Mouse (Mus musculus) limb, embryonic 13.5 days (tissue): Measurements from ENCODE around the gene Rhbdd1. TPM values are rescaled to one million over a fixed set of nuclear protein-coding genes. Genes with fewer than 3 reads are reported as not detected.
A peak's percentile ranks its signal among the peaks of the same experiment; 100 is the strongest.

Experiments
- ATAC-seq: fragments of 200-750 bp; cut with Nextera tagmentation; 2 replicates; pipeline ENCODE4 v1.8.0; 2017; ENCODE audit warnings: low read depth, moderate number of reproducible peaks, moderate TSS enrichment; ENCODE audit not compliant: low FRiP score
- H3K27ac ChIP-seq: fragments of 300-500 bp; sonication (generic); 2 replicates; pipeline ENCODE4 v1.5.1; 2015; ENCODE audit warnings: inconsistent platforms, mild to moderate bottlenecking, moderate library complexity
- H3K27me3 ChIP-seq: fragments of 300-500 bp; sonication (generic); 2 replicates; pipeline ENCODE4 v1.6.1; 2015; ENCODE audit warnings: mild to moderate bottlenecking, inconsistent platforms
- H3K36me3 ChIP-seq: fragments of 300-500 bp; sonication (generic); 2 replicates; pipeline ENCODE4 v1.6.1; 2015; ENCODE audit warnings: inconsistent platforms, mild to moderate bottlenecking, moderate library complexity
- H3K4me1 ChIP-seq: fragments of 300-500 bp; sonication (generic); 2 replicates; pipeline ENCODE4 v1.6.1; 2015; ENCODE audit warnings: inconsistent platforms
- H3K4me2 ChIP-seq: fragments of 300-500 bp; sonication (generic); replicated peaks from 2 replicates; pipeline ENCODE4 v1.6.1; 2015; ENCODE audit warnings: inconsistent platforms, mild to moderate bottlenecking, moderate library complexity
- H3K4me3 ChIP-seq: fragments of 300-500 bp; sonication (generic); 2 replicates; pipeline ENCODE4 v1.5.1; 2015; ENCODE audit warnings: moderate library complexity, mild to moderate bottlenecking, inconsistent platforms
- H3K9ac ChIP-seq: fragments of 300-500 bp; sonication (generic); 2 replicates; pipeline ENCODE4 v1.6.1; 2015; ENCODE audit warnings: mild to moderate bottlenecking, inconsistent platforms
- H3K9me3 ChIP-seq: fragments of 300-500 bp; sonication (generic); 2 replicates; pipeline ENCODE4 v1.6.1; 2016; ENCODE audit warnings: inconsistent platforms
- WGBS: fragments of 180-500 bp; shearing (Covaris S2); methylation state at CpG from one replicate; pipeline ENCODE4 v1.1.7; 2015; 5-methylcytosine and 5-hydroxymethylcytosine counted together
- polyA plus RNA-seq: library from polyadenylated mRNA; unstranded; fragments of >200 nt; fragmentation: Nextera tagmentation; extraction: Ambion mirVana; gene quantifications from 2 replicates; pipeline ENCODE4 v1.2.1, GENCODE M21; 2015

Rhbdd1 gene
- polyA plus RNA-seq, 1 experiment from 2014 or later = 7.6 TPM

DNA sequence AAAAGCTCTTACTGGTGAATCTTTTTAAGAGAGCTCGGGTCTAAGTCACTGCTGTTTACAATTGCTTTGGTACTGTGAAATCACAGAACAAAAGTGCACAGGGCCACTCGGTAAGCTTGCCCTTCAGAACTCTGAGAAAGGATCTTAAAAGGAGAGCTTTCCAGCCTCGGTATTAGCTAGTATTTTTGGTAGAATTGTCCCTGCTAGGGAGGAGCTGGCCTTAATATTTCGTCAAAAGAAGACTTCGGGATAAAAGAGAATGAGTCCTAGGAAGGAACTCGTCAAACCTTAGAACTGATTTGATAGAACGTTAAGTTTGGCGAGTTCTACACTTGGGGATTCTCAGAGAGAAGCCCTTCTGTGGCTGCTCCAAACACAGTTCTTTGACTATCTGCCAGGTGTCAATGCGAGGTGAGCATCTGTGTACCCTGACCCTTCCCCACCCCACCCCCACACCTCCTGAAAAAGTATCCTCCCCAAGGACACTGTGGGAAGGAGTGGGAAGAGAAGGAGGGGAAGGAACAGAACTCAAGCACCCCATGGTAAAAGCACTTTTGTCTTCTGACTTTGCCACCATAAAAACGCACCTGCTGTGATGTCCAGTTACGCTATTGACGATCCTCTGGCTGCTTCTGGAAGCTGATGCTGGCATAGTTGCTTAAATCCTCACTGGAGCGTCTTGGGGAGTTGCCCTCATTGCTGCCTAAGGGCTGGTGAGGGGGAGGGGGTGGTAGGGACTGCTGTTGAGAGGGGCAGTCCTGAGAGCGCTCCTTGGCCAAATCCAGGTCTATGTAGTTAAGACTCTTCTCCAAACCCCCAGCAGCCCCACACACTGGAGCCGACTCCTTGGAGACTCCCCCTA, 29.8 kb upstream of the Rhbdd1 start:
- Histone ChIP-seq H3K4me2 (peak overlapping the region; percentile 92), H3K4me3 (peak overlapping the region; percentile 75), H3K9ac (peak overlapping the region; percentile 61), H3K36me3 (peaks cover 31% of the 10 kb centered on the region), H3K4me1 (peaks cover 53% of the 10 kb centered on the region), H3K9me3 (peaks cover 5% of the 10 kb centered on the region; the same call in 1 of the 2 replicates), H3K27me3 (no peaks in the 10 kb centered on the region), H3K27ac (peak overlapping the region; percentile 52; the same call in 1 of the 2 replicates)
- no peak for ATAC-seq
- 22% methylated on average over 15 of the region's 15 CpGs for WGBS

DNA sequence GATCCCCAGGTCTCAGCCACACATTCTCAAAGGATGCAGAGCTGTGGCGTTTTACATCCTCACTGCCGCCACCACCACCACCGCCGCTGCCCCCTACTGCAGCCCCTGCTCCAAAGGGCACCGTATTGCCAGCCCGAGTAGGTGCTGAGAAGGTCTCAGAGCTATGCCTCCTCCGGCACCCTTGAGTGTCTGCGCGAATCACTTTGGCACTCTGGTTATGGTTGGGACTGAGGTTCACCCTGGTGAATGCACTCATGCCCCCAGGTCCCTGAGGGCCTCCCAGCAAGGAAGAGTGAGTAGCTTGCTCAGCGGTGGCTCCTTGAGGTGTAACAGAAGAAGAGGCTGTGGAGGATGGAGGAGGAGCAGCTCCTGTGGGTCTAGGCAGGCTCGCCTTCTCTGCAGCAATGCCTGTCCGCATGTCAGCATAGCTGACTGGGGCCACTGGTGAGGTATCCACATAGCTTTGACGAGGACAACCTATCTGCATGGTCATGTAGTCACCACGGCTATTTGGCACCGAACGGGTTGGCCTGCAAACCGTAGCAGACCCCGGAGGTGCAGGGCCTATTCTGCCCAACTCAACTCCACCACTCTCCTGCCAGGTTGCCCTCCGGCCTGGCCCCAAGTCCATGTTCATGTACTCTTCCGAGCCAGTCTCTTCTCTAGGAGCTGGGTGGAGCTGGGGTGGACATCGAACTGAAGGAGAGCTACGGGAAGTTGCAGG, 29.0 kb upstream of the Rhbdd1 start:
- Histone ChIP-seq H3K27ac (peak overlapping the region; percentile 52; the same call in 1 of the 2 replicates), H3K4me3 (peak overlapping the region; percentile 75), H3K4me1 (peaks cover 50% of the 10 kb centered on the region), H3K9ac (peak overlapping the region; percentile 61), H3K36me3 (peaks cover 26% of the 10 kb centered on the region), H3K9me3 (peaks cover 5% of the 10 kb centered on the region; the same call in 1 of the 2 replicates), H3K4me2 (peak overlapping the region; percentile 92), H3K27me3 (no peaks in the 10 kb centered on the region)
- 71% methylated on average over 22 of the region's 22 CpGs for WGBS
- no peak for ATAC-seq

DNA sequence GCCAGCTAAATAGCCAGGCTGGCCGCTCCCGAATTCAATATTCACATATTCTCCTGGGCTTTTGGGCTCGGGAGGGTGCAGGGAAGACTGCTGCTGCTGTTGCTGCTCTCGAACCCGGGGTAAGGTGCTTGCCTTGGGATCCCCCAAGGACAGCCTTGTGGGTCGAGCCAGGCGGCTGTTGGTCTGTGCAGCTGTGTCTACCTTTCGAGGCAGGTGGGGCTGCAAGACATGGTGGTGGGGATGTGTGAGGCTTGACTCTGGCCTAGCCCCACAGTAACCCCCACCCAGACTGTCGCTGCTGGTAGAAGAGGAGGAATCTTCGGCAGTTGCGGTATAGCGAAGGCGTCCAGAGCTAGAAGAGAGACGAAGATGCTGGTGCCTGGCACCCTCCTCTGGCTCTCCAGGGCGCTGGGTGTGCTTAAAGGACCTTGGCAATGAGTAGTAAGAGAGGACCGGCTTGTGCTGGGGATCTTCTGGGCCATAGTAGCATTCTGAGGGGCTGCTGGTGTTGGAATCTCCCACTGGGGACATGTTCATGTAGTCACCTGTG, 28.4 kb upstream of the Rhbdd1 start:
- 88% methylated on average over 16 of the region's 16 CpGs for WGBS
- peaks cover 5% of the 10 kb centered on the region; the same call in 1 of the 2 replicates for H3K9me3 ChIP-seq
- peak overlapping the region; percentile 52; the same call in 1 of the 2 replicates for H3K27ac ChIP-seq
- peaks cover 26% of the 10 kb centered on the region for H3K36me3 ChIP-seq
- H3K4me3 ChIP-seq = peak overlapping the region; percentile 75
- H3K9ac ChIP-seq = peak overlapping the region; percentile 61
- H3K4me2 ChIP-seq = peak overlapping the region; percentile 92
- ATAC-seq = no peak
- peaks cover 47% of the 10 kb centered on the region for H3K4me1 ChIP-seq
- H3K27me3 ChIP-seq = no peaks in the 10 kb centered on the region

DNA sequence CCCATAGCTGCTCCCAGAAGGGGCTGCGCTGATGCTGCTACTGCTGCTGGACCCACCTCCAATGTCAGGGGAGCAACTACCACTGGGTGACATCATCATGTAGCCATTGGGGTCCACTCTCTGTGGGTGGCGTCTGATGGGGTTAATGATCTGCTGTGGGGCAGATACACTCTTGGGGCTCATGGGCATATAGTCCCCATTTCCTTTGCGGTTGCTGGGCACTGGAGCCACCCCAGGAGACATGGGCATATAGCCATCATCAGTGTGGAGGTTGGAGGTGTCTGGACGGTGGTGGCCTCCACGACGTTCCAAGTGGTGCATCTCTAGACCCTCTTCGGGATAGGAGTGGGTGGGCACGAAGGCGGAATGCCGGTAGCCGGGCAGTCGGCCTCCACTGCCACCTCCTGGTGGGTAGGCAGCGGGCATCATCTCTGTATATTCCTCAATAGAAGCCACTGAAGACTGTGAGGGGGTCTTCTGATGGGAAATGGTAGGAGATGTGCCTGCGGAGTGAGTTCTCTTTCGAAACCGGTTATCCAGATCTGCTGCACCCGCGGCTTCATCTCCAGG, 27.7 kb upstream of the Rhbdd1 start:
- Histone ChIP-seq H3K27me3 (no peaks in the 10 kb centered on the region), H3K4me3 (peak overlapping the region; percentile 75), H3K36me3 (peaks cover 26% of the 10 kb centered on the region), H3K4me1 (peaks cover 46% of the 10 kb centered on the region), H3K9ac (peak overlapping the region; percentile 84; the same call in 1 of the 2 replicates), H3K27ac (no peak overlapping the region), H3K9me3 (peaks cover 5% of the 10 kb centered on the region; the same call in 1 of the 2 replicates), H3K4me2 (peak overlapping the region; percentile 92)
- ATAC-seq = no peak
- 94% methylated on average over 18 of the region's 18 CpGs for WGBS

DNA sequence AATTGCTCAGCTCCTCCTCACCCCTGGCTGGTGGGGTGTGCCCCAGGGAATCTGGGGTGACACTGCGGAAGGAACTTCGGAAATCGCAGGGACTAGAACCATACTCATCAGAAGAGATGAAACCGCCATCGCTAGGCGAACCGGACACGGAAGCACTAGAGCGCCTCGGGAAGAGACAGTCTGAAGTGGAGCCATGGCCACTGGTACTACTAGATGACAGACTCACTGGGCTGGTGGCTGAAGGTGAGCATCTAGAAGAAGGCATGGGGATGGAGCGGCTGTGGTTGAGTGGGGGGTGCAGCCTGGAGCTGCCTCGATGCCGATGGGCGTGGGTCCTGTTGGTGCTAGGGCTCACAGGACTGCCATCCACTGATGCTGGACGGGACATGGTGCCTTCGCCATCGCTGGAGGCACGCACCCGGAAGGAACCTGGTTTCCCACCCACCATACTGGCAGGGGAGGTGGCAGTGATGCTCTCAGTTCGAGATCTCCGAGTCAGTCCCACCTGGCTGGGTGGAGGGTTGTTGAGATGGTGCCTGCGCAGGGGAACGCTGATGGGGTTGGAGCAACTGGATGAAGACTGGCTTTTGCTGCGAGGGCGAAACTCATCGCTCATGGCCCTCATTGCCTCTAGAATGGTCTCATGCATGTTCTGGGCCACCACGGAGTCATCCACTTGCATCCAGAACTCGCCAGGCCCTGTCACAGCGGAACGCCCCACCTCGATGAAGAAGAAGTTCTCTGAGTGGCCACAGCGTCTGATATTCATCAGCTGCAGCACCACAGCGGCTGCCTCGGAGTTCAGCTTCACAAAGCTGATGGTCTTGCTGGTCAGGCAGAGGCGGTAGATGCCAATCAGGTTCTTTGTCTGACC, 26.9 kb upstream of the Rhbdd1 start:
- peaks cover 46% of the 10 kb centered on the region for H3K4me1 ChIP-seq
- peaks cover 5% of the 10 kb centered on the region; the same call in 1 of the 2 replicates for H3K9me3 ChIP-seq
- H3K4me3 ChIP-seq = peak overlapping the region; percentile 75
- 69% methylated on average over 35 of the region's 35 CpGs for WGBS
- H3K27me3 ChIP-seq = no peaks in the 10 kb centered on the region
- H3K9ac ChIP-seq = peak overlapping the region; percentile 84
- peak overlapping the region; percentile 97 for H3K27ac ChIP-seq
- ATAC-seq = no peak
- H3K36me3 ChIP-seq = peaks cover 26% of the 10 kb centered on the region
- peak overlapping the region; percentile 92 for H3K4me2 ChIP-seq

DNA sequence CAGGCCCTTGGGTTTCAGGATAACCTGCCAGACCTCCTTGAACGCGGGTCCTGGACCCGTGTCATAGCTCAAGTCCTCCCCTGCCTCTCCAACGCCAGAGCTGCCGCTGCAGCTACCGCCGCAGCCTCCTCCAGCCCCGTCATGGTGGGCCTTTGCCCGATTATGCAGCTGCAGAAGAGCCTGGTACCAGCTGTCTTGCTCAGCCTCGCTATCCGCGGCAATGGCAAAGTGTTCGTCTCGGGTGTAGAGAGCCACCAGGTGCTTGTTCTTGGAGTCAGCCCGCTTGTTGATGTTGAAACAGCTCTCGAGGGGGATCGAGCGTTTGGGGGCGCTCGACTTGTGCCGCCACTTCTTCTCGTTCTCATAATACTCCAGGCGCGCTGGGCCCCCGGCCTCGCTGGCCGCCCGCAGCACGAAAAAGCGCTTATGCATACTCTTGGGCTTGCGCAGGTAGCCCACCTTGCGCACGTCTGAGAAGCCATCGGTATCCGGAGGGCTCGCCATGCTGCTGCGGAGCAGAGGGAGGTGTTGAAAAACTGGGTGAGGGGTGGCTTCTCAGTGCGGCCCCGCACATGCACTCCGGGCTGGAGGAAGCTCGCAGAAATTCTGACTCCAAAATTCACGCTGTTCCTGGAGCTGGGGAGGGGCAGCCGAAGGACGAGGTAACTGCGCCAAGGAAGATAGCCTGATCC, 26.1 kb upstream of the Rhbdd1 start:
- H3K4me1 ChIP-seq = peaks cover 46% of the 10 kb centered on the region
- peaks cover 5% of the 10 kb centered on the region; the same call in 1 of the 2 replicates for H3K9me3 ChIP-seq
- ATAC-seq = no peak
- H3K27ac ChIP-seq = peak overlapping the region; percentile 97
- H3K36me3 ChIP-seq = peaks cover 26% of the 10 kb centered on the region
- H3K4me2 ChIP-seq = peak overlapping the region; percentile 92
- H3K4me3 ChIP-seq = peak overlapping the region; percentile 75
- H3K27me3 ChIP-seq = no peaks in the 10 kb centered on the region
- peak overlapping the region; percentile 84 for H3K9ac ChIP-seq
- WGBS = under 1% methylated on average over 45 of the region's 45 CpGs

DNA sequence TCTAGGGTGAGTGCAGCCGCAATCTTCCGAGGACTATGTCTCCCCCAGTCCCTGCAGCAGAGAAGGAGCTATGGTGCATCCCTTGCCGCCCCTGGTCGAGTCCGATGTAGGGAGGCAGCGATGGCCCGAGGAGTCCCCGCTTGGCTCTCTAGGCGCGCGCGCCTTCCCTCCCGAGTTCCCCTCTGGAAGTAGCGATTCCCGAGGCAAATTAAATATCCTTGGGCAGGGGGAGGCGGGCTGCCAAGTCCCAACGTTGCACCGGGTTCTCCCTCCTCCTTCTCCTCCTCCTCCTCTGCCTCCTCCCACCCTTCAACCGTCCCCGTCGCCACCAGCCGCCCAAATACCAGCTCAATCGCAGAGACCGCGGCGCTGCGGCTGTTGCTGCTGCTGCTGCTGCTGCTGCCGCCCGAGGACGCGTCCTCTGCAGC, 25.5 kb upstream of the Rhbdd1 start:
- 0% methylated on average over 31 of the region's 31 CpGs for WGBS
- Histone ChIP-seq H3K27ac (peak overlapping the region; percentile 97), H3K4me2 (peak overlapping the region; percentile 92), H3K4me3 (peak overlapping the region; percentile 75), H3K9me3 (peaks cover 5% of the 10 kb centered on the region; the same call in 1 of the 2 replicates), H3K4me1 (peaks cover 43% of the 10 kb centered on the region), H3K9ac (peak overlapping the region; percentile 84), H3K36me3 (peaks cover 26% of the 10 kb centered on the region), H3K27me3 (no peaks in the 10 kb centered on the region)
- peak; percentile 26; the same call in 1 of the 2 replicates for ATAC-seq

DNA sequence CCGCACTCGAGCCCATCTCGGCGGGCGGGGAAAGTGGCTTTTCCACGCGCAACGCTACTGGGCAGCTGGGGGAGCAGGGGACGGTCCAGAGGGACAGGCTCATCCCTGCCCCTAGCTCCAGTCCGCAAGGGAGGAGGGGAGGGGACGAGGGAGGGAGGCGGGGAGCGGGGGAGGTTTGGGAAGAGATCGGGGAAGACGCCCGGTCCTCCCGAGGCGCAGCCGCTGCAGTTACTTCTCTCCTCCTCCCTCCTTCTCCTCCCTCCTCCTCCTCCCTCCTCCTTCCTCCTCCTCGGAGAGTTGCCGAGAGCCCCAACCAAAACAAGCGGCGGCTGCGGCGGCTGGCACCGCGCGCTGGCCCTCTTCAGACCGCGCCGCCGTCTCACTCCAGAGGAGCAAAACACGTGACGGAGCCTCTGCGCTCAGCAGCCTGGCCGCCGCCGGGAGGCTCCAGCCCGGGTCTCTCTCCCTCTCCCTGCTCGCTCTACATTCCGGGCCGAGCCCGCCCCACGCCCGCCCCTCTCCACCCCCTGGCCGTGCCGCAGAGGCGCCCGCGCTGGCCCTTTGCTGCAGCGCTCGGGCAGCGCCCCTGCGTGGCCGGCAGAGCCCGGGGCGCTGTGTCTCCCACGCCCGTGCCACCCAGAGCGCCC, 25.0 kb upstream of the Rhbdd1 start, which contains the start of gene Irs1:
Gene Irs1, minus strand, starts transcription at position 266 of the 647 bp plus-strand sequence.
- Histone ChIP-seq H3K9ac (peak within 1 kb of the TSS; percentile 84), H3K9me3 (peaks cover 5% of the 10 kb centered on the region; the same call in 1 of the 2 replicates), H3K36me3 (peaks cover 26% of the 10 kb centered on the region), H3K27me3 (no peaks in the 10 kb centered on the region), H3K4me2 (peak within 1 kb of the TSS; percentile 92), H3K4me1 (peaks cover 43% of the 10 kb centered on the region), H3K4me3 (peak within 1 kb of the TSS; percentile 75), H3K27ac (peak within 1 kb of the TSS; percentile 97)
- WGBS = under 1% methylated on average over 49 of the region's 60 CpGs
- peak; percentile 88 for ATAC-seq

DNA sequence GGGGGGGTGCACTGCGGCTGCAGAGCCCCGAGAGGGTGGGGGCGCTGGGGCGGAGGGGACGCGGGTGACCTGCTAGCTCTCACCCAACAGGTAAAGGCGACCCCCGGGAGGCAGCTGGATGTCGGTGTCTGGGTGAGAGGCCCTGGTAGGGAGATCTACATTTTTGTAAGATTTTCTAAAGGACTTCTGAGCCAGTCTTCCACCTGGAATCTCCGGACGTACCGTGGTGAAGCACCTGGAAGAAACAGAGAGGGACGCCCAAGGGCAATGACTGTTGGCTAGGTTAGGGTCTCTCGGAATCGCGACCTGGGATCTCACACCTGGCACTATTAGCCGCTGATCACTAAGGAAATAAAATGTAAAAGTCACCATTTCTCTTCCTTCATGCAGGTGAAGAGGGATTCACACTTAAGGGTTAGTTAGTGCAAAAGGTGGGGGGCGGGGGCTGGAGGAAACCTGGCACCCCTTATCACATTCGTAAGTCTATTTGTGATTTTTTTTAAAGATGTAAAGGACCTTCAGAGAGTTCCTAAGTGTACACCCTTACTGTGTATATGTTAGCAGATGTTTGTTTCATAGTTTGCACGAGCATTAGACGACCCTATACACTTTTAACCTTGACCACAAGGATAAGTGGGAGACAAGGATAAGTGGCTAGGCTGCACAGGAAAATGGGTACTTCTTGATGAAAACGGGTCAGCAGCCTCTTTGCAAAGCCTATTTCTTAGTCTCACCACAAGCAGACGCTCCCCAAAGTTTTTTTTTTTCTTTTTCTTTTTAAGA, 24.1 kb upstream of the Rhbdd1 start:
- Histone ChIP-seq H3K36me3 (peaks cover 23% of the 10 kb centered on the region), H3K4me1 (peaks cover 34% of the 10 kb centered on the region), H3K4me3 (peak overlapping the region; percentile 75), H3K27ac (peak overlapping the region; percentile 97), H3K27me3 (no peaks in the 10 kb centered on the region), H3K9me3 (peaks cover 5% of the 10 kb centered on the region; the same call in 1 of the 2 replicates), H3K4me2 (peak overlapping the region; percentile 92), H3K9ac (peak overlapping the region; percentile 84)
- ATAC-seq = no peak; the same call in 1 of the 2 replicates
- under 1% methylated on average over 23 of the region's 23 CpGs for WGBS
